Mouse (Mus musculus) cerebellum, adult 11-12 months (tissue): Measurements from ENCODE around the gene Cox19.
"Not testable (repeated sequence)": the region's sequence is repeated elsewhere in the genome, so short reads cannot be mapped to it uniquely, and the experiment has no call there.

Source experiments
- DNase-seq: peaks from one replicate; pipeline ENCODE4 v3.0.0; 2022

Cox19 gene

DNA sequence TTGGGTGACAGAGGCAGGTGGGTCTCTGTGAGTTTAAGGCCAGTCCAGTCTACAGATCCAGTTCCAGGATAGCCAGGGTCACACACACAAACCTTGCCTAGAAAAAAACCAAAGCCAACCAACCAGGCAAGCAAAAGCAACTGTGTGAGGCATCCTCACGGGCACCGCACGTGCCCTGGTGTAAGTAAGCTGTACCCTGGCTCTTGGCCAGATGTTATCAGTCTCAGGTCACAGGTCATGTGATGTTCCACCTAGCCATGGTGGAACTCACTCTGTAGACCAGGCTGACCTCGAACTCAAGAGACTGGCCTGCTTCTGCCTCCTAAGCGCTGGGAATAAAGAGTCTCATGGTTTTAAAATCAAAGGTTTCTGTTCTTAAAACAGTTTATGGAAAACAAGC is 8.0 kb upstream of the Cox19 start:
- DNase-seq: no peak

DNA sequence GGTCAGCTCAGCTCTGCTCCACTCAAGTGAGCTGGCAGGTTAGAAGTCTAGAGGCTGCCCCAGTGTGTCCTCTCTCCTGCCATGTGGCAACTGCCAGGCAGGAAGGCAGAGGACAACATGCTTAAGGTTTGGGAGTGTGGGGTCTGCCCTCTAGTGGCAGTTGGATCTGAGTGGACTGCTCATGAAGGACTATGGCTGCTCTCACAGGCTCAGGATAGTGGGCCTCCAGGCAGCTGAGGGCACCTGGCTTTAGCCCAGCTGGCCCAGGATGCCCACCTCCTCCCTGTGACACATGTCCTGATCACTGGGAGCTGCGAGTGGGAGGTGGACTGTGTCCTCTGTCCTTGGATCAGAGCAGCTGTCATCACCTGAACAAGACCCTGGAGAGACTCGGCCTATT is 7.4 kb upstream of the Cox19 start:
- DNase-seq: peak; percentile 54

DNA sequence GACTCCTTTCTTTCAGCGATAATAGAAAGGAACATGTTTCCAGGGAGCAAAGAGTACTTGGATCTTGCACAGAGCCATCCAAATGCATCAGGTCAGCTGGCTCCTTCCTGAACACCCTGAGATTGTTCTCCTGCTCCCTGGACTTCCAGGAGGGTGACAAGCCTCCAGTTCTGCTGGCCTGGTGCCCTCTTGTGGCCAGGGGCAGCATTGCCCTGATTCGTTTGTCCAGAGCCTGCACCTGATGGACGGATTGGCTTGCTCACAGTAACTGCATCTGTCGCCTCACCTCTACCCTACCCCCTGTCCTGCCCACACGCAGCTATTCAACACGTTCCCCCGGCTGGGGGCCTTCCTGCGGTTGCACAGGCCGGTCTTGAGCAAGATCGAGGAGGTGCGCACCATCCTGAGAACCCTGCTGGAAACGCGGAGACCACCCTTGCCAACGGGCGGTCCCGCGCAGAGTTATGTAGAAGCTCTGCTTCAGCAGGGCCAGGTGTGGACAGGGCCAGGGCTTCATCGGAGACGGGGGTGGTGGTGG is 4.1 kb upstream of the Cox19 start:
- DNase-seq: peak; percentile 85

DNA sequence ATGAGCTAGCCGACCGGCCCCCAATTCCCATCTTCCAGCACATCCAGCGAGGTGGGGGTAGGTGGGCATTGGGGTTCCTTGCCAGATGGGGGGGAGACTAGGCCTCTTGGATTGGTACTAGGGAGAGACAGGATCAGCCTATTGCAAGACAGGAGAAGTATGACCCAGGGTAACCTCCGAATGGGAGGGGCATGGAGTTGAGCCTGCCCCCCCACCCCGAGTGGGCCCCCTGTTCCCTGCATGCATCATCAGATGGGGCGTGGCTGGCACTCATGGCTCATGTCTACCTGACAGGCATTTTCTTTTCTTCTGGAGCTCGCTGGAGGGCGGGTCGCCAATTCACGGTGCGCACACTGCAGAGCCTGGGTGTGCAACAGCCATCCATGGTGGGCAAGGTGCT is 2.7 kb upstream of the Cox19 start:
- DNase-seq: no peak

DNA sequence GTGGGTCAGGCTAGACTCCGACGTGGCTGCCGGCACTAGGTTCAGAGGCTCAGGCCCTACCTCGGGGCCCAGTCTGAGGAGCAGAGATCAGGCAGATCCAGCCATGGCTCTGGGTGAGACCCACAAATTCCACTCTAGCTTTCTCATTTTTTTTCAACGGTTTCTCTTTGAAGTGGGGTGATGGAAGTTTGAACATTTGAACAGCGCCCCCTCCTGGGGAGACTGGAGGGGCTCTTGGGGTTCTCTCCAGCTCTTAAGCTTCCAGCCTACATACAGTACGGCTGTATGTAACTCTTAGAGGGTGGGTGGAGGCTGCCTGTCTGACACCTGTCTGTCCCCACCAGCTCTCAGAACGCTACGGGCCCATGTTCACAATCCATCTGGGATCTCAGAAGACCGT is 2.3 kb upstream of the Cox19 start:
- DNase-seq: no peak

DNA sequence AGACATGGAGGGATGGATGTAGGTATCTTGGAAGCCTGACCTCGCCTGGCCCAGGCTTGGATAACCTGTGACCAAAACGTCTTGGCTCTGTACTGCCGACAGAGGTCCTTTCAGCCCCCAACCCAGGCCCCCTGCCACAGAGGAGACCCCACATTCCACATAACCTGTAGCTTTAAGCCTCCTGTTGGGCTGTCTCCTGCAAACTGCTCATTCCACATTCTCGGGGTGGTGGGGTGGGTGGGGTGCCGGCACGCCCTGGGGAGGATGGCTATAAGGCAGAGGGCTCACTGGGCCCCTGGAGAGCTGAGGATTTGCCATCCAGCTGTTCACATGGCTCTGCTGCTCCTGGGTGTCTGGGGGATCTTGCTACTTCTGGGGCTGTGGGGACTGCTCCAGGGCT is 1.1 kb upstream of the Cox19 start, which contains the start of gene Cyp2w1:
Gene Cyp2w1 (plus strand): TSS at position 301 of the 400 bp plus-strand sequence.
- DNase-seq: no peak

DNA sequence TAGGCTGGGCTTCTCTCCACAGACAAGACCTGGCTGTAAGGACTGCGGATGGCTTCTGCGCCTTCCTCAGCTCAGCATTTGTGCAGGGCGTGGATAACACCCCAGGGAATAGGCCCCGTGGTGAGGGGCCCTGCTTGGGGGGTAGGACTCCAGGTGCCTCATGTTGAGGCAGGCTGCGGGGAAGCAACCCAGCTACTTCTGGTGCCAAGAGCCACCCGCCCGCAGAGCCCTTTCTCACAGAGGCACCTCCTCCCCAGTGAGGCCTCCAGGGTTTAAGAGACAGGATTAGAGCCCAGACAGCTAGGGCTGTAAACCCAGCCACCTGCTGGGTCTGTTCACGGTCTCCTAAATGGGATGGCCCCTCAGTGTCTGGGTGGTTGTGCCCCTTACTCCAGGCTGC is 410 bp upstream of the Cox19 start:
- no peak for DNase-seq

DNA sequence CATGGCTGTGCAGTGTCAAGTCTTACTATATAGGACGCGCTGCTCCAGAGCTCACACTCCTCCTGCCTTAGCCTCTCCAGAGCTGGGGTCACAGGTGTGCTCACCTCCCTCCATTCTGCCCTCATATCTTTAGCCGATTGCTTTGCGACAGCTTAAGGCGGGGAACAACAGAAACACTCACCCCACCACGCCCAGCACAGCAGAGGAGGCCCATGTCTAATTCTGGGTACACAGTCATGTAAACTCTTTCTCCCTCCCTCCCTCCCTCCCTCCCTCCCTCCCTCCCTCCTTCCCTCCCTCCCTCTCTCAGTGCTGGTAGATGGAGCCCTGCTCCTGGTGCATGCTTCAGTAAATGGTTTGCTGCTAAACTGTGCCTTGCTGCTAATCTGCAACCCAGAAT is 1.5 kb downstream of the Cox19 start:
- DNase-seq: no peak

DNA sequence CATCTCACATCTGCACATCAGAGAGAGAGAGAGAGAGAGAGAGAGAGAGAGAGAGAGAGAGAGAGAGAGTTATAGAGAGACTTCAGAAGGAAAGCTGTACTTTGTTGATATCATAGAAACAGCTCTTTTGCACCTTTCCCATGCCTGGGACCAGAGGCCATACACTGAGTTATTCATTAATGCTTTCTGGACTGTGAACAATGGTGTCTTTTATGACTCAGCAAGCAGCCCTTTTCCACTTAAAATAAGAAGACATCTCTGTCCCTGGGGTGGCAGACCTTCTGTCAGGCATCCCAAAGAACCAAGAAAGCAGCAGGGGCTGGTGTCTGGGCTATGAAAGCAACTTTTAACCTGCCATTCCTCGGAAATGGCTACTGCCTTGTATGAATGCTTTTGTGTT is 4.0 kb downstream of the Cox19 start:
- no peak for DNase-seq

DNA sequence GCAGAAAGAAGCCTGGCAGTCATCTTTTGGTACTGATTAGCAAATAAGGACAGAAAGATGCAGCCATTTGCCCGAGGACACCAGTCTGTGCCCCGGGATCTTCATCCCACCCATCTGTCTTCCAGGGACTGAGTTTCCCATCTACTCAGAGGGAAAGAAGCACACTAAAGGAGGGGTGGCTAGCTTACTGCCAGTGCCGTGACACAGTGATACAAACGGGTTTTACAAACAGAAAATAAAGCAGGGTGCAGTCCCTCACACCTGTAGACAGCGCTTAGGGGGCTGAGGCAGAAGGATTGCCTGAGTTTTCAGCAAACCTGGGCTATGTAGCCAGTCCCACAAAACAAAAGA is 5.9 kb downstream of the Cox19 start:
- no peak for DNase-seq

DNA sequence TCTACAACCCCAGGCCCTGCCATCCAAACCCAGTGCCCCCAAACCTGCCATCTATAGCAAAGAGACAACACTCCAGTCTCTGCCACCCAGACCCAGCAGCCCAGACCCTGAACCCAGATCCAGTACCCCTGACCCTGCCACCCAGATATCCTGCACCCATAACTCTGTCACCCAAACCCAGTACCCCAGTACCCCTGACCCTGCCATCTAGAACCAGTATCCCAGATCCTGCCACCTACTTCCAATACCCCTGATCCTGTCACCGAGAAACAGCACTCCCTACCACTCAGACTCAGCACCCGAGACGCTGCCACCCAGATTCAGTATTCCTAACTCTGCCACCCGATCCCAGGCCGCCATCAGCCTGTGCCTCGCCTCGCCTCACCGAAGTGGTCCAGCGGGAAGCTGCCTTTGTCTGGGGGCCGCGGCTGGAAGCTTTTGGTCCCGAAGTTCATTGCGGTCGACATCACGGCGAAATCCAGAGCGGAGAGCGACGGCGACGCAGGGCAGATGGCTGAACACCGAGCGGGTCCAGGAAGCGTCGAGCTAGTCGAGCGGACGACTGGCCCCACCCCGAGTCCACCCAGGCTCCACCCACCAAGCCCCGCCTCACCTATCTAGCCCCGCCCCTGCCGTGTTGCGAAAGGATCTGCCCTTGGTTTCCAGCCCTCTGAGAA is 6.4 kb downstream of the Cox19 start:
- peak; percentile 91 for DNase-seq

DNA sequence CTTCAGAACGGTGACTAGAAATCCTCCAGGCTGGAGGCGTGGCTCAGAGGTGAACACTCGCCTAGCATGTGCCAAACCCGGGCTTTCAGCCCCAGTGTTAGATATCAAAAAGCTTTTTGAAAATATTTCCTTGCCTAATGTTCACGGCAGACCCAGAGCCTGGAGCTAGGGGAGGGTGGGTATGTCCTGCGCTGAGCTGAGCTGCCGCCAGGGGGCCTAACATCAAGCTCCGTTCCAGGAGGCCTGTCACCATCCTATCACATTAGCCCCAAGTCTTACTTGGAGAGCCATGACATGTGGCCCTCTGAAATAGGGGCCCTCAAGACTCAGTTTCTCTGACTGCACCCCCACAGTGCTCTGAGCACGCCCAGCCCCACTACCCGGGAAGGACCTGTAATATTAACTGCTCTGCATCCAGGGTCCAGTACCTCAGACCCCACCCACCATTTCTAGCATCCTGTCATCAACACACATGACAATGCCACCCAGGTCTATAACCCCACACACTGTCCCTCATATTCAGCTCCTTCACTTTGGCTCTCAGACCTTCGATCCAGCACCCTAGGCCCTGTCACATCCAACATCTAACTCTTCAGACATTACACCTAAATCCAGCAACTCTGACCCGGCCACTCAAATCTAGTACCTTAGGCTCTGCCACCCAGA is 7.1 kb downstream of the Cox19 start:
- DNase-seq: peak; percentile 75

DNA sequence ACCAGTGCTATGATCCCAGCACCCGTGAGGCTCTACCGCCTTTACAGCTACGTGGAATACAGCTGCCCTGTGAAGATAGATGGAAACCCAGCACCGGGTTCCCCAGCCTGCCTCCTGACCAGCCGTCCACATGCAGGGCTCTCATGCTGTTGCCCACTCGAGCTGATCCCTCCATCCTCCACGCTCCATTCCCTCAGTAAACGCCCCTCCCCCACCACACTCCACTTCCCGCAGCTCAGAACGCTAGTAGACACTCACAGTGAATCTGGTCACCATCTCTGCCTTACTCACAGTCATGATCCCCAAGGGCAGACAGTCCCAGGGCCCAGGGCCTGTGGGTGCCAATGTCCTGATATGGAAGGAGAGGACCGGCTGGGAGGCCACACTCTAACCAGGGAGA is 12.3 kb downstream of the Cox19 start:
- DNase-seq: peak; percentile 50

DNA sequence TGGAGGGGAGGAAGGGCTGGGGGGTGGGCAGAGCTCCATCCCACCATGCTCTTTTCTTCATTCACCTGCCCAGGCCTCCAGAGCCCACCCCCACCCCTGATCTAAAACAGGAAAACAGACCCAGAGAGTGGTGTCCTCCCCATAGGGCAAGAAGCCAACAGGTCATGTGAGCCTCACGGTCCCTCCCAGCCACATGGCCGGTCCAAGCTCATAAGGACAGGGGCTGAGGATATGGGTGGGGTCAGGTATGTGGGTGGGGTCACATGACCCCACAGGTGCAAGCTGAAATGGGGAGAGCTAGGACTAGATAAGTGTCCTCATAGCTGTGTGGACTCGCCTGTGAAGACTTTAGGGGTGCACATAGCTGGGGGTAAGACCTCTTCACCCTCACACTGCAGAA is 12.8 kb downstream of the Cox19 start:
- DNase-seq: peak; percentile 69

DNA sequence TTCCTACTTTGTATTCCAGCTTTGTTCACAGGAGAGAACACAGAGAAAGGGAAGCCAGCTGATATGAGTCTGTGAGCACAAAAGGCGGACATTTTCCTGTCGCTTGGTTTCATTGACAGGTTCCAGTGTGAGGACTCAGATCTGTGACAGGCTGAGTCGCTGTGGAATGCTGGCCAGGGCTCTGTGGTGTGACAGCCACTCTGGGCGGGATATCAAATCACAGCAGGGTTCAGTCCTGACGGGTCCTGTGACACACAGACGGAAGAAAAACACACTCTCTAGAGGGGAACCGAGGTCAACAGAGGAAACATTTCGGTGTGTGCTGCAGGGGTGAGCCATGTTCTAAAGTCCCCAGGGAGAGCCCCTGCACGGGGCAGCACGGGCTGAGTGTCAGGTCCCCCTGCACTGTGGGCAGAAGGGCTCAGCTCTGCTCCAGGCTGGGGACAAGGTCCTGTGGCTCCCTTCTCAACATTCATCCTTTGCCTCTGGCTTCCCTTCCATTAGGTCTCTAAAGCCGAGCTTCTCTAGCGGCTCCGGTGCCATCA is 13.3 kb downstream of the Cox19 start:
- DNase-seq: peak; percentile 89

DNA sequence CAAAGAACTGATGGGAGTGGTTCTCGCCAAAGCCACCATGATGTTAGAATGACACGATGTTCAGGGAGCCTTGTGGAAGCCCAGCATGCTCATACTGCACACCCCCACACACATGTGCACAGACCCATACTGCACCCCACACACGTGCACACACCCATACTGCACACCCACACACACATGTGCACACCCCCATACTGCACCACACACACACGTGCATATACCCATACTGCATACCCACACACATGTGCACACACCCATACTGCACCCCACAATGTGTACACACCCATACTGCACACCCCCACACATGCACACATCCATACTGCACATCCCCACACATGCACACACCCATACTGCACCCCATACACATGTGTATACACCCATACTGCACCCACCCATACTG is 15.6 kb downstream of the Cox19 start:
- no peak for DNase-seq

DNA sequence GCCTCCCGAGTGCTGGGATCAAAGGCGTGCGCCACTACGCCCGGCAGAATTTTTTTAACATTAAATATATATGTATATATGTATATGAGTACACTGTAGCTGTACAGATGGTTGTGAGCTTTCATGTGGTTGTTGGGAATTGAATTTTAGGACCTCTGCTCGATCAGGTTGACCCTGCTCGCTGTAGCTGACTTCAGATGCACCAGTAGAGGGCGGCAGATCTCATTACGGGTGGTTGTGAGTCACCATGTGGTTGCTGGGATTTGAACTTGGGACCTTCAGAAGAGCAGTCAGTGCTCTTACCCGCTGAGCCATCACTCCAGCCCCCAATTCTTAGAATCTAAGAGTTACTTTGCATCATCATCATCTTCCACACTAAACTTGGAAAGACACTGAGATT is 16.8 kb downstream of the Cox19 start:
- not testable (repeated sequence) for DNase-seq

DNA sequence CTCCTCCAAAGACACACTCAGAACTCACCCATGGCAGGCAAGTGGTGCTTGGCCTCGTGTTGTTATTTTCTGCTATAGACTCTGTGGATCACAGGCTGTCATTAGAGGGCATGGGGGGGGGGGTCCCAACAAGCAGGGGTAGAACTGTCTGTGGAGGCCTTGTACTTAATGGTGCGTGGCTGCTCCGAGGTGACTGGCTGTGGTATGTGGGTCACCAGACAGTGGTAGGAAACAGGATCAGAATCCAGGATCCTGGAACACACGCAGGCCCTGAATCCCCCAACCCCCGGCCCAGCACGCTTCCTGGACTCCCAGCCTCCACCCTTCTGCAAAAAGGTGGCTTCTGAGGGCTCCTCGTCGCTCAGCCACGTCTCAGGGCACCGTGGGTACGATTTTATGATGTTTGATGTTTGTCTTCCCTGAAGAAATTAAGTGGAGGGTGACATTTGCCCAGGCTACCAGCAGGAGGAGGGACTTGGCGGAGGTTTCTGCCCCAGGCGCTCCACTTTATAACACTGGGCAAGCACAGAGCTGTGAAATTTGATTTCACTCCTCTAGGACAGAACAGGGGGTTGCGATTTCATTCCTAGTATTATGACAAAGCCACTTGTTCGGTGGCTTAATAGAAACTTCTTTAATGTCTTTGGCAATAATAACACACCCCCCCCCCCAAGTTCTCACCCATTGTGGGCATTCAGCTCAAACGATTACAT is 17.8 kb downstream of the Cox19 start:
- DNase-seq: no peak

DNA sequence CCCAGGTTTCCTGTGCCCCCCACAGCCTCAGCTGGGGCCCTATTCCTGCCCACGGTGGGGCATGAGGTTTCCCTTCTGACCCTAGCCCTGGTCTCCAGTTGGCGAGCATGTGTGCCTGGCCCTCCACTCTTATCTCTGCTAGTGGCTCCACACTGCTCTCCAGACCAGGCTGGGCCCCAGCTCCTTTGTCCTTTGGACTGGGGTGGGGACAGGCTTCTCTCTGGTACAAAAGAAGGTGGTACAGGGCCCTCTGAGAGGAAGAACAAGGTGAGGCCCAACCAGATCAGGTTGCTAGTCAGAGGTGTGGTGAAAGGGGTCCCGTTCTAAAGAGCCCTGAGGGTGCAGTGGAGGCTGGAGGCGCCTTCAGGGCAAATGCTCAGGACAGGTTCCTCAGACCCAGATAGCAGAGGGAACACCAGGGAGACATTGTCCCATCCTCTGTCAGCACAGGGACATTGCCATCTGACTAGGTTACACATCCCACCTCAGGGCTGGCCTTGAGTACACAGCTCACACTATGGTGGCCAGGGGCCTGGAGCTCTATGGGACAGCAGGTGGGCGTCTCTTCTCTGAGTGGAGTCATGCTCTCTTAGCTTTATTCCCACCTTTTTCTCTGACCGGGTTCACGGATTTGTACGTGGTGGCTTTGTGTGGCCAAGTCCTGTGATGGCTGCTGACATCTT is 18.5 kb downstream of the Cox19 start:
- no peak for DNase-seq

DNA sequence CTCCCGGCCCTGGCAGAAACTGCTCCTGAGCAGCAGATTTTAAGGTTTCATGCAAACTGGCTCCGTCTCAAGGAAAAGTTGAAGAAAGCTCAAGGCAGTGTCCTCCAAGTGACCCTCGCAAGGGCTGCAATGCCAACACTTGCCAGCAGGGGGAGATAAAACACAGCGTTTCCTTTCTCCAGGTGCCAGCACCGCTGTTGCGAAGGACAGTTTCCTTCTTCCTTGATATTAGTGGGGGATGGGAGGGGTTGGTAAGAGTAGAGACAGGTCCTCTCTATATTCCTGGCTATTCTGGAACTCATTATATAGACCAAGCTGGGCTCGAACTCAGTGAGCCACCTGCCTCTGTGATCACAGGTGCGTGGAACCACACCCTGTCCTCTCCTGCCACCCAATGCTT is 19.5 kb downstream of the Cox19 start:
- DNase-seq: peak; percentile 74

DNA sequence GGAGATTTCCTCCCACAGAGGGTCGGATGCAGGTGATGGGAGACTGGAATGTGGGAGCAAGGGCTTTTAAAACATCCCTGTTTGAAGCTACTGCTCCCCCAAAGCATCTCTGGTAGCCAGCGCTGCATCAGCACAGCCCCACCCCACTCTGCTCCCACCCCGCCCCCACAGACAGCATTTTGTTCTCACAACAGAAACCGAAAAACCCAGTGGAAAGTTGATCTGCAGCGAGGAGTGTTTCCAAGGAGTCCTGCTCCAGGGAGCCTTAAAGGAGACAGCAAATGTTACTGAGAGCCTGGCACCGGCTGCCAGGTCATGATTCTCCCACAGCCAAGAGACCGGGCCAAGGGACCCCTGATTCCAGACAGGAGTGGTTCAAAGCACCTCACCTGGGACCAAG is 20.5 kb downstream of the Cox19 start:
- DNase-seq: no peak

DNA sequence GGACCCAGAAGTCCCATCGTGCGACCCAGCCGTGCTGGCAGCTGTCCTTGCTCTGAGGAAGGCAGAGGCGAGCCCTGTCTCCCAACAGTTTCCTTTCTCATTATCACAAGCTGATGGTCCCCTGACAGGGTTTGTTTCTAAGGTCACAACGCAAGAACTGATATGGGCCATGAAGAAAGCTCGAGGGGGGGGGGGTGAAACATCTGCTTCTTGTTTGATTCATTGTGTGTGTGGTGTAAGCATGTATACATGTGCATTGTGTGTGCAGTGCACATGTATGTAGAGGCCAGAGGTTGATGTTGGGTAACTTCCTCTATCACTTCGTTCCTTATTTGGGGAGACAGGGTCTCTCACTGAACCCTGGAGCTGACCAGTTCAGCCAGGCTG is 23.6 kb downstream of the Cox19 start:
- DNase-seq: peak; percentile 12

DNA sequence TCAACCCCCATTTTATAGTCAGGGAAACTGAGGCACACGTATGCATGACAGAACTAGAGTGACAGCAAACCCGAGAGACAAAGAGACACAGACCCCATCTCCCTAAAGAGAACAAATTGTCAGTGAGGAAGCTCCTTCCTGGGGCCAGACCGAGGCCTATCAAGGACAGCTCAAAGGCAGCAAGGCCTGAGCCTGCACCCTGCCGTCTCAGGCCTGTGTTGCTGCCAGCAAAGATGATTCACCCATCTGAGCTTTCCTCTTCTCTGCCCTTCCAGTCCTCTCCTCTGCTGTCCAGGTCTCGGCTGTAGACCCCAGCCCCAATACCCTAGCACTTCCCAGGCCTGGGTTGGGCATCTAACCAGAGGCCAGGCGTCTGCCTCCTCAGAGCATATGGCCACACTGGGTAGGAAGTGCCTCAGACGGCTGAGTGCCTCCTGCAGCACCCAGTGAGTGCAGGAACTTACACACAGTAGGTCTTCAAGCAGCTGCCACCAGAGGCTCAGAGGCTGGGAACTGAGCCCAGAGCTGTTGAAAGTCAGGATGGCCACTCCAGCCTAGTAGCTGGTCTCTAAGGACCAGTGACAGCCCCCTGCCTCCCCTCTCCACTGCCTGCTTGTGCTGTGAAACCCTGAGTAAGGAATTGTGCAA is 24.1 kb downstream of the Cox19 start:
- DNase-seq: peak; percentile 52
